Mouse (Mus musculus): ENCODE results near the gene Ift27. TPM values are rescaled to one million over a fixed set of nuclear protein-coding genes. Genes with fewer than 3 reads are reported as not detected.

The Ift27 gene
- 6.6 and 11.7 TPM in 2 replicates for total RNA-seq (2023)

GRCm38 (mm10) chr15:78173972-78174886 lies at the start of gene Ift27:
Gene Ift27, minus strand, starts transcription at chr15:78174107.

GRCm38 (mm10) chr15:78206312-78206711 lies 32.4 kb upstream of the Ift27 start, which contains the start of gene Pvalb:
Gene Pvalb, minus strand, starts transcription at chr15:78206400.

GRCm38 (mm10) chr15:78119704-78120103 lies 54.2 kb downstream of the Ift27 start, which contains the start of gene Cacng2:
Gene Cacng2, minus strand, starts transcription at chr15:78120028.

Other genes starting within 250 kb of the Ift27 start
- 56.2 and 63.5 TPM in 2 replicates for gene Txn2, start 245.1 kb downstream of the Ift27 start, total RNA-seq (2023)
- 22.3 and 25.5 TPM in 2 replicates for gene Foxred2, start 217.4 kb downstream of the Ift27 start, total RNA-seq (2023)
- gene Eif3d, start 203.3 kb downstream of the Ift27 start, total RNA-seq (2023): 55.8 and 65.5 TPM in 2 replicates
- gene Cacng2, start 54.1 kb downstream of the Ift27 start, total RNA-seq (2023): not detected in 2 replicates
- not detected in 2 replicates for gene Pvalb, start 32.3 kb upstream of the Ift27 start, total RNA-seq (2023)
- 753 and 775 TPM in 2 replicates for gene Ncf4, start 70.7 kb upstream of the Ift27 start, total RNA-seq (2023)
- gene Csf2rb2, start 131.6 kb upstream of the Ift27 start, total RNA-seq (2023): 26.7 and 28.6 TPM in 2 replicates
- 233 and 237 TPM in 2 replicates for gene Csf2rb, start 151.6 kb upstream of the Ift27 start, total RNA-seq (2023)
- gene Tex33, start 221.8 kb upstream of the Ift27 start, total RNA-seq (2023): not detected in 2 replicates
- gene Tst, start 231.8 kb upstream of the Ift27 start, total RNA-seq (2023): 19.2 and 23.1 TPM in 2 replicates
- 29.4 and 30.6 TPM in 2 replicates for gene Mpst, start 232.3 kb upstream of the Ift27 start, total RNA-seq (2023)

Data from neutrophil, adult 65 days (primary cell).